ENCODE assay signal across 8 mouse cellular contexts in the genomic region with DNA sequence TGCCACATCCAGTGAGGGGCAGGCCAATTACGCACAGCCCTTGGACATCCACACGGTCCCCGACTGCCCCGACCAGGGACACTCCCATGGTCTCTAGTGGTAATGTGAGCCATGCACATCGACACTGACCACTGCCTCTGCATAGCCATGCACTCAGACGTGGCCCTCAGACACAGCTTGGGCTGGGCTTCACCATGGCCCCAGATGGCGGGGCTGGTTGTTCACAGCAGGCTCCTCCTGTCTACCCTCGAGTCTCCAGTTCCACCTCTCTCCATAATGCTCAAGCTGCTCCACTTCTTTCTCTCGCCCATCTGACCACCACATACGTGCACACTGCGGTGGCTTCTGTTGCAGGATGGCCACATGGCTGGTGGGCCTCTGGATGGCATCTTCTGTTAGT. TPM values are rescaled to one million over a fixed set of nuclear protein-coding genes. Genes with fewer than 3 reads are reported as not detected.
DNase-seq lines count a peak whose midpoint lies in the region; ATAC-seq lines count a peak whose summit lies in the region.
"Not testable (repeated sequence)": the region's sequence is repeated elsewhere in the genome, so short reads cannot be mapped to it uniquely, and the experiment has no call there.
"Had no signal": no experiment of that assay in that cellular context is flagged by ENCODE, and none has a peak within 500 bp of the region (broad histone marks: within the 10 kb centered on the region; RNA-seq: fewer than 3 reads in every experiment).

No protein-coding gene starts in this region.

- H3K4me2 ChIP-seq in liver, embryonic 11.5 days; liver, embryonic 15.5 days: not testable (repeated sequence)

- peak; percentile 68 for DNase-seq in brain, adult 2 months (ENCODE audit: low read depth, low spot score)
- peak; percentile 61 to 68 for DNase-seq in cerebellum, adult 18-20 months
- peak; percentile 76 for DNase-seq in cerebellum, adult 9-10 months
- peak; percentile 57 to 59 for DNase-seq in cerebellum, postnatal 14 days
- DNase-seq in hindbrain, embryonic 10.5 days (ENCODE audit: low spot score); liver, embryonic 11.5 days (ENCODE audit: low spot score): not testable (repeated sequence)

- H3K36me3 ChIP-seq in hindbrain, embryonic 10.5 days; liver, embryonic 11.5 days (ENCODE audit: control insufficient read depth, insufficient read depth, low read length); liver, embryonic 15.5 days (replicated peaks): not testable (repeated sequence)

- H3K4me3 ChIP-seq in hindbrain, embryonic 10.5 days; liver, embryonic 11.5 days (ENCODE audit: low read depth, low read length); liver, embryonic 15.5 days (replicated peaks): not testable (repeated sequence)

- not testable (repeated sequence) for H3K9me3 ChIP-seq in hindbrain, embryonic 10.5 days; liver, embryonic 11.5 days (ENCODE audit: control insufficient read depth, low read length); liver, embryonic 15.5 days (replicated peaks)

- ATAC-seq in liver, embryonic 11.5 days (replicated peaks; ENCODE audit: low FRiP score) = 0 out of 2 replicates have a peak, but pooled peaks have one; percentile 13
- peak; percentile 15; the same call in 1 of the 2 replicates for ATAC-seq in liver, embryonic 15.5 days (ENCODE audit: insufficient read depth)

- not testable (repeated sequence) for H3K9ac ChIP-seq in liver, embryonic 11.5 days (ENCODE audit: low read depth, low read length); liver, embryonic 15.5 days

- H3K4me1 ChIP-seq in hindbrain, embryonic 10.5 days (replicated peaks) = peaks cover 36% of the 10 kb centered on the region
- H3K4me1 ChIP-seq in liver, embryonic 11.5 days (replicated peaks; ENCODE audit: control insufficient read depth, insufficient read depth, low read length) = peaks cover 12% of the 10 kb centered on the region
- peaks cover 19% of the 10 kb centered on the region for H3K4me1 ChIP-seq in liver, embryonic 15.5 days (replicated peaks)

- 77% methylated on average over 11 of the region's 11 CpGs for WGBS in hindbrain, embryonic 10.5 days
- WGBS in liver, embryonic 11.5 days = 81% methylated on average over 11 of the region's 11 CpGs
- 77% methylated on average over 11 of the region's 11 CpGs for WGBS in liver, embryonic 15.5 days (ENCODE audit: insufficient replicate concordance)

- not testable (repeated sequence) for H3K27me3 ChIP-seq in hindbrain, embryonic 10.5 days (ENCODE audit: insufficient read depth, poor library complexity, severe bottlenecking); liver, embryonic 11.5 days (replicated peaks; ENCODE audit: control insufficient read depth, insufficient read depth, low read length); liver, embryonic 15.5 days

- H3K27ac ChIP-seq in hindbrain, embryonic 10.5 days = peak overlapping the region; percentile 23; the same call in 1 of the 2 replicates
- not testable (repeated sequence) for H3K27ac ChIP-seq in liver, embryonic 11.5 days (ENCODE audit: low read depth, low read length); liver, embryonic 15.5 days (replicated peaks)

RNA-seq across cellular contexts. Expression of gene Angptl2, which starts 4.6 kb away (rescaled TPM):
- polyA plus RNA-seq in hindbrain, embryonic 10.5 days (2016; fragmentation: Nextera tagmentation; extraction: Ambion mirVana) = 26.0 and 26.7 TPM in 2 replicates
- polyA plus RNA-seq in liver, embryonic 11.5 days (2014; fragmentation: Nextera tagmentation; extraction: Ambion mirVana) = 11.3 and 12.2 TPM in 2 replicates
- 3.3 and 4.1 TPM in 2 replicates for polyA plus RNA-seq in liver, embryonic 15.5 days (2015; fragmentation: Nextera tagmentation; extraction: Ambion mirVana)
- polyA plus RNA-seq: erythroblast, embryonic 14.5 days had no signal
